Mouse (Mus musculus): ENCODE data around the gene Nt5dc2.

DNA sequence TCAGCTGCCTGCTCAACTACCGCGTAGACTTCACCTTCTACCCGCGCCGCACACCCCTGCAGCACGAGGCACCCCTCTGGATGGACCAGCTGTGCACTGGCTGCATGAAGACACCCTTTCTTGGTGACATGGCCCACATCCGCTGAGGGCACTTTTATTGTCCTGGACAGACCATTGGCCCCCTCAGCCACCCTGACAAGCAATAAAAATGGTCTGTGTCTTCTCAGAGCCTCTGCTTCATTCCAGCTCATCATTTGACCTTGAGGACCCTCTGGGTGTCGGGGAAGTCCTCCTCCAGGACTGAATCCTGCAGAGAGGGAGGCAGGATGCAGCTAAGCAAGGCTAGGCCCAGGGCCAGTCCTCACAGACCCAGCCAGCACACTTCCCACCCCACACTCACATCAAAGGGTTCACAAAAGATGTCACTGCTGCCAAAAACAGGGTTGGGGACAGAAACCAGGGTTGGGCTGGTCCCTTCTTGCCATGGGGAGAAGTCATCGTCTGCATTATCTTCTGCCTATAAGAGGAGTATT, 8.1 kb downstream of the Nt5dc2 start:
- TF ChIP-seq POLR2A (IDR thresholded peaks at IDR 0.05; ENCODE audit: insufficient read depth, low read depth, low read length) = no peak
- no peak for TF ChIP-seq CTCF (IDR thresholded peaks at IDR 0.05; ENCODE audit: insufficient read depth, low read depth, low read length)
